Mouse (Mus musculus) stomach, postnatal 0 days (tissue): Measurements from ENCODE around the gene Dph1.

Experiments
- CTCF ChIP-seq: IDR thresholded peaks from 2 replicates; pipeline ENCODE4 v1.5.1; 2016; ENCODE audit warnings: antibody characterized with exemption, low read depth, mild to moderate bottlenecking, moderate library complexity
- EP300 ChIP-seq: optimal IDR thresholded peaks from 2 replicates; pipeline ENCODE3; 2016; ENCODE audit warnings: antibody characterized with exemption

DNA sequence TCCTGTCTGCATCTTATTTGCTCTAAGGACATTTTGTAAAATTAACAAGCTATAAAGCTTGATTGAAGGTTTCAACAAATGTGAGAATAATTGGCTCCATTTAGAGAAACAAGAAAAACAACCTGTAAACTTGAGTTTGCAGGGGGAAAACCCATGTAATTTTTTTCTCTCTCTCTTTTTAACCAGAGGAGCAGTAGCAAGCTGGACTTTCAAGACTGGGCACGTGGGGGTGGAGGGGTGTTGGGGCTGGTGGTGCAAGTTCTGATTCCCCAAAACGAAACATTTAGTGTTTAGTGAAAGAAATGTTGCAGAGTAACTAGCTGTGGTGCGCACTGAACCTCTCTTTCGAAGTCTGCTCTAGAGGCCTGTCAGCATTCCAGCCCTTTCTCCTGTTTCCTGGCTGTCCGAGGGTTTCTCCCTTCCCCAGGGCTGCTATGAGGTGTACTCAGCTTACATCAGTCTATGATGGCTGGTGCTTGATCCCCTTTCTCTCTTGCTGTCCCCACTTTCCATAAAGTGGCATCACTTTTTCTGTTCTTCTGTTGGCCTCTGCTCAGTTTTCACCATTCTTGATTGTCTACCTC, 56.5 kb downstream of the Dph1 start:
- TF ChIP-seq CTCF (no peak), EP300 (no peak)
